Mouse (Mus musculus) neural tube, embryonic 14.5 days (tissue): ENCODE results near the gene Zfp599. TPM values are rescaled to one million over a fixed set of nuclear protein-coding genes. Genes with fewer than 3 reads are reported as not detected.
A peak's percentile ranks its signal among the peaks of the same experiment; 100 is the strongest.

Experiments
- ATAC-seq: fragments of 200-750 bp; cut with Nextera tagmentation; 2 replicates; pipeline ENCODE4 v1.8.0; 2017; ENCODE audit warnings: low read depth, mild to moderate bottlenecking, moderate TSS enrichment, moderate library complexity
- H3K27ac ChIP-seq: fragments of 300-500 bp; sonication (generic); 2 replicates; pipeline ENCODE4 v1.5.1; 2014; ENCODE audit warnings: low read depth, mild to moderate bottlenecking, control low read depth, low read length, moderate library complexity, mixed read lengths
- H3K27me3 ChIP-seq: fragments of 300-500 bp; sonication (generic); 2 replicates; pipeline ENCODE4 v1.6.1; 2014; ENCODE audit warnings: low read length; ENCODE audit not compliant: control insufficient read depth, insufficient read depth
- H3K36me3 ChIP-seq: fragments of 300-500 bp; sonication (generic); 2 replicates; pipeline ENCODE4 v1.6.1; 2014; ENCODE audit warnings: low read length, mixed read lengths; ENCODE audit not compliant: control insufficient read depth, insufficient read depth
- H3K4me1 ChIP-seq: fragments of 300-500 bp; sonication (generic); 2 replicates; pipeline ENCODE4 v1.6.1; 2014; ENCODE audit warnings: low read length; ENCODE audit not compliant: control insufficient read depth, insufficient read depth
- H3K4me2 ChIP-seq: fragments of 300-500 bp; sonication (generic); 2 replicates; pipeline ENCODE4 v1.6.1; 2014; ENCODE audit warnings: mild to moderate bottlenecking, low read depth, low read length, control low read depth
- H3K4me3 ChIP-seq: fragments of 300-500 bp; sonication (generic); 2 replicates; pipeline ENCODE4 v1.5.1; 2014; ENCODE audit warnings: low read depth, low read length, control low read depth, mixed read lengths
- H3K9ac ChIP-seq: fragments of 300-500 bp; sonication (generic); replicated peaks from 2 replicates; pipeline ENCODE4 v1.6.1; 2014; ENCODE audit warnings: low read depth, mild to moderate bottlenecking, control low read depth, low read length, mixed read lengths
- H3K9me3 ChIP-seq: fragments of 300-500 bp; sonication (generic); 2 replicates; pipeline ENCODE4 v1.6.1; 2016; ENCODE audit warnings: low read length; ENCODE audit not compliant: control insufficient read depth
- WGBS: fragments of 180-500 bp; shearing (Covaris S2); extraction: QIAGEN DNeasy Blood & Tissue Kit; methylation state at CpG from one replicate; pipeline ENCODE4 v1.1.7; 2014; 5-methylcytosine and 5-hydroxymethylcytosine counted together
- polyA plus RNA-seq: library from polyadenylated mRNA; unstranded; fragments of >200 nt; fragmentation: Nextera tagmentation; extraction: Ambion mirVana; gene quantifications from 2 replicates; pipeline ENCODE4 v1.2.1, GENCODE M21; 2014

Zfp599 gene
- polyA plus RNA-seq, 1 experiment from 2014 or later, result 10.8 TPM

- no peaks in the 10 kb centered on the region for H3K36me3 ChIP-seq
- no peaks in the 10 kb centered on the region for H3K9me3 ChIP-seq
- H3K4me2 ChIP-seq, result no peak overlapping the region
- ATAC-seq, result no peak
- no peaks in the 10 kb centered on the region for H3K4me1 ChIP-seq
- H3K4me3 ChIP-seq, result no peak overlapping the region
- WGBS, result 95% methylated on average over 1 of the region's 1 CpGs
- H3K27me3 ChIP-seq, result no peaks in the 10 kb centered on the region
- no peak overlapping the region for H3K9ac ChIP-seq
- H3K27ac ChIP-seq, result no peak overlapping the region
These were observed 1.9 kb upstream of the Zfp599 start for GRCm38 (mm10) chr9:22261594-22261993.

- Histone ChIP-seq H3K27me3 (no peaks in the 10 kb centered on the region), H3K9me3 (no peaks in the 10 kb centered on the region), H3K36me3 (no peaks in the 10 kb centered on the region), H3K9ac (0 out of 2 replicates have a peak overlapping the region, but pooled peaks have one; percentile 73), H3K27ac (no peak overlapping the region), H3K4me1 (no peaks in the 10 kb centered on the region), H3K4me3 (peak overlapping the region; percentile 56), H3K4me2 (peak overlapping the region; percentile 71)
- WGBS, result 37% methylated on average over 3 of the region's 3 CpGs
- ATAC-seq, result no peak
These were observed 362 bp upstream of the Zfp599 start for GRCm38 (mm10) chr9:22260092-22260422.

- 81% methylated on average over 8 of the region's 8 CpGs for WGBS
- H3K27me3 ChIP-seq, result no peaks in the 10 kb centered on the region
These were observed 911 bp downstream of the Zfp599 start for GRCm38 (mm10) chr9:22258784-22259183.

GRCm38 (mm10) chr9:22256579-22256978 is 3.1 kb downstream of the Zfp599 start:
- peaks cover 15% of the 10 kb centered on the region for H3K36me3 ChIP-seq
- H3K27me3 ChIP-seq, result no peaks in the 10 kb centered on the region
- no peak overlapping the region for H3K9ac ChIP-seq
- no peak overlapping the region for H3K27ac ChIP-seq
- H3K4me2 ChIP-seq, result no peak overlapping the region
- H3K4me3 ChIP-seq, result no peak overlapping the region
- H3K4me1 ChIP-seq, result no peaks in the 10 kb centered on the region
- 96% methylated on average over 4 of the region's 4 CpGs for WGBS
- no peaks in the 10 kb centered on the region; the same call in 1 of the 2 replicates for H3K9me3 ChIP-seq
- ATAC-seq, result no peak

More at GRCm38 (mm10) chr9:22258784-22259183, 911 bp downstream of the Zfp599 start:
- Histone ChIP-seq H3K4me3 (peak overlapping the region; percentile 56), H3K36me3 (peaks cover 5% of the 10 kb centered on the region), H3K9ac (peak overlapping the region; percentile 73; the same call in 1 of the 2 replicates), H3K4me1 (no peaks in the 10 kb centered on the region), H3K4me2 (peak overlapping the region; percentile 71), H3K27ac (no peak overlapping the region), H3K9me3 (no peaks in the 10 kb centered on the region; the same call in 1 of the 2 replicates)
- no peak for ATAC-seq

GRCm38 (mm10) chr9:22244242-22244641 is 15.5 kb downstream of the Zfp599 start:
- Histone ChIP-seq H3K36me3 (peaks cover 24% of the 10 kb centered on the region; the same call in 1 of the 2 replicates), H3K27me3 (no peaks in the 10 kb centered on the region), H3K9ac (no peak overlapping the region), H3K4me1 (no peaks in the 10 kb centered on the region), H3K4me2 (no peak overlapping the region), H3K9me3 (no peaks in the 10 kb centered on the region; the same call in 1 of the 2 replicates), H3K27ac (no peak overlapping the region), H3K4me3 (no peak overlapping the region)
- ATAC-seq, result no peak
- 92% methylated on average over 2 of the region's 2 CpGs for WGBS

- 96% methylated on average over 4 of the region's 4 CpGs for WGBS
- H3K9ac ChIP-seq, result no peak overlapping the region
- ATAC-seq, result no peak
- no peak overlapping the region for H3K4me3 ChIP-seq
- no peak overlapping the region for H3K4me2 ChIP-seq
- no peak overlapping the region for H3K27ac ChIP-seq
- no peaks in the 10 kb centered on the region for H3K4me1 ChIP-seq
- no peaks in the 10 kb centered on the region for H3K27me3 ChIP-seq
- H3K9me3 ChIP-seq, result no peaks in the 10 kb centered on the region; the same call in 1 of the 2 replicates
- peaks cover 17% of the 10 kb centered on the region; the same call in 1 of the 2 replicates for H3K36me3 ChIP-seq
These were observed 19.7 kb downstream of the Zfp599 start for GRCm38 (mm10) chr9:22240001-22240400.

- no peak for ATAC-seq
- Histone ChIP-seq H3K9me3 (no peaks in the 10 kb centered on the region), H3K4me2 (no peak overlapping the region), H3K27me3 (no peaks in the 10 kb centered on the region), H3K4me3 (no peak overlapping the region), H3K27ac (no peak overlapping the region), H3K4me1 (no peaks in the 10 kb centered on the region), H3K36me3 (no peaks in the 10 kb centered on the region), H3K9ac (no peak overlapping the region)
These were observed 29.1 kb downstream of the Zfp599 start for GRCm38 (mm10) chr9:22230556-22230955.

GRCm38 (mm10) chr9:22230061-22230460 is 29.6 kb downstream of the Zfp599 start:
- H3K4me1 ChIP-seq, result no peaks in the 10 kb centered on the region
- no peaks in the 10 kb centered on the region for H3K9me3 ChIP-seq
- 94% methylated on average over 3 of the region's 3 CpGs for WGBS
- H3K4me3 ChIP-seq, result no peak overlapping the region
- no peak overlapping the region for H3K9ac ChIP-seq
- no peak overlapping the region for H3K27ac ChIP-seq
- H3K27me3 ChIP-seq, result no peaks in the 10 kb centered on the region
- no peak overlapping the region for H3K4me2 ChIP-seq
- no peak for ATAC-seq
- H3K36me3 ChIP-seq, result no peaks in the 10 kb centered on the region

- no peaks in the 10 kb centered on the region for H3K4me1 ChIP-seq
- H3K4me3 ChIP-seq, result no peak overlapping the region
- no peak overlapping the region for H3K4me2 ChIP-seq
- ATAC-seq, result no peak
- H3K9ac ChIP-seq, result no peak overlapping the region
- no peaks in the 10 kb centered on the region for H3K27me3 ChIP-seq
- H3K36me3 ChIP-seq, result no peaks in the 10 kb centered on the region
- 91% methylated on average over 7 of the region's 7 CpGs for WGBS
- H3K9me3 ChIP-seq, result no peaks in the 10 kb centered on the region
- H3K27ac ChIP-seq, result no peak overlapping the region
These were observed 30.2 kb downstream of the Zfp599 start for GRCm38 (mm10) chr9:22229386-22230026.
